Mouse (Mus musculus) kidney, embryonic 16.5 days (tissue): Measurements from ENCODE around the gene Sele. TPM values are rescaled to one million over a fixed set of nuclear protein-coding genes. Genes with fewer than 3 reads are reported as not detected.

Source experiments
- ATAC-seq: fragments of 200-750 bp; cut with Nextera tagmentation; 2 replicates; pipeline ENCODE4 v1.8.0; 2017; ENCODE audit warnings: moderate TSS enrichment; ENCODE audit not compliant: low FRiP score, low TSS enrichment
- H3K27ac ChIP-seq: fragments of 300-500 bp; sonication (generic); 2 replicates; pipeline ENCODE4 v1.5.1; 2014; ENCODE audit warnings: low read length
- H3K27me3 ChIP-seq: fragments of 300-500 bp; sonication (generic); 2 replicates; pipeline ENCODE4 v1.6.1; 2014; ENCODE audit warnings: low read length, control low read depth, mixed read lengths; ENCODE audit not compliant: insufficient read depth
- H3K36me3 ChIP-seq: fragments of 300-500 bp; sonication (generic); 2 replicates; pipeline ENCODE4 v1.6.1; 2014; ENCODE audit warnings: low read length, control low read depth, mixed read lengths; ENCODE audit not compliant: insufficient read depth
- H3K4me1 ChIP-seq: fragments of 300-500 bp; sonication (generic); 2 replicates; pipeline ENCODE4 v1.6.1; 2014; ENCODE audit warnings: low read length, control low read depth, mixed read lengths; ENCODE audit not compliant: insufficient read depth
- H3K4me2 ChIP-seq: fragments of 300-500 bp; sonication (generic); replicated peaks from 2 replicates; pipeline ENCODE4 v1.6.1; 2014; ENCODE audit warnings: low read depth, low read length
- H3K4me3 ChIP-seq: fragments of 300-500 bp; sonication (generic); 2 replicates; pipeline ENCODE4 v1.5.1; 2014; ENCODE audit warnings: mild to moderate bottlenecking, low read length
- H3K9ac ChIP-seq: fragments of 300-500 bp; sonication (generic); replicated peaks from 2 replicates; pipeline ENCODE4 v1.6.1; 2014; ENCODE audit warnings: low read length
- H3K9me3 ChIP-seq: fragments of 300-500 bp; sonication (generic); 2 replicates; pipeline ENCODE4 v1.6.1; 2016; ENCODE audit warnings: low read length, control low read depth
- WGBS: fragments of 180-500 bp; shearing (Covaris S2); extraction: QIAGEN DNeasy Blood & Tissue Kit; methylation state at CpG from one replicate; pipeline ENCODE4 v1.1.7; 2014; 5-methylcytosine and 5-hydroxymethylcytosine counted together
- polyA plus RNA-seq: library from polyadenylated mRNA; unstranded; fragments of >200 nt; fragmentation: Nextera tagmentation; extraction: Ambion mirVana; gene quantifications from 2 replicates; pipeline ENCODE4 v1.2.1, GENCODE M21; 2015

Sele gene
- polyA plus RNA-seq, 1 experiment from 2014 or later, result 0.10 TPM

DNA sequence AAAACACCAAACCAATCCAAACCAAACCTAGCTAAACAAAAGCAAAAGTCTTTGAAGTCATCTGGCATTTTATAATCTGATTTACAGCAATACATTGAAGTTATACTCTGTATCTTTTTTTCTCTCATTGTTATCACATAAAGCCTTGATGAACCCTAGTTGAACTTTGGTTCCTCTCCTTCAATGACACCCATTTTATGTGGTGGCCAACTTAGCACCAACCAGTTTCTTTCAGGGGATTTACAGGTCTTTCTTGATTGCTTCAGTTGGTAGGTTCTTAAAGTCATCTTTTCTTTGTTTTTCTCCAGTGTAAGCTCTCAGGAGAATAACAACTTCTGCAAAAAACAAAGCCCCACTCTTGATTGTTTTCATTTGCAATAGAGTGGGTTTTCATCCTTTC is 21.2 kb downstream of the Sele start:
- Histone ChIP-seq H3K9ac (no peak overlapping the region), H3K27ac (no peak overlapping the region), H3K36me3 (no peaks in the 10 kb centered on the region), H3K4me1 (no peaks in the 10 kb centered on the region), H3K9me3 (no peaks in the 10 kb centered on the region), H3K27me3 (no peaks in the 10 kb centered on the region), H3K4me2 (no peak overlapping the region), H3K4me3 (no peak overlapping the region)
- no peak for ATAC-seq

DNA sequence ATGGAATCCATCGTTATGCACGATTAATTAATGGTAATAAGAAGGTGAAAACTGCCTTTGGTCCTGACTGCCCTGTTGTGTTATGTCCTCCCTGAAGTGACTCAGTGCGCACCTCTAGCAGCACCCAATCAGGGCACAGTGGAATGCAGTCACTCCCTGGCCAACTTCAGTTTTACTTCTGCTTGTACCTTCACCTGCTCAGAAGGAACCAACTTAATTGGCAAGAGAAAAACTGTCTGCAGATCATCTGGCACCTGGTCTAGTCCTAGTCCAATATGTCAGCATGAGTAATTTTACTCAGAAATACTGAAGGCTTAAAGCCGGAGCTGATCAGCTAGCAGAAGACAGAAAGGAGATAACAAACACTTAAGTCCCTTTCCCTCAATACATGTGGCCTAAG is 22.4 kb downstream of the Sele start:
- ATAC-seq, result no peak
- 82% methylated on average over 4 of the region's 4 CpGs for WGBS

DNA sequence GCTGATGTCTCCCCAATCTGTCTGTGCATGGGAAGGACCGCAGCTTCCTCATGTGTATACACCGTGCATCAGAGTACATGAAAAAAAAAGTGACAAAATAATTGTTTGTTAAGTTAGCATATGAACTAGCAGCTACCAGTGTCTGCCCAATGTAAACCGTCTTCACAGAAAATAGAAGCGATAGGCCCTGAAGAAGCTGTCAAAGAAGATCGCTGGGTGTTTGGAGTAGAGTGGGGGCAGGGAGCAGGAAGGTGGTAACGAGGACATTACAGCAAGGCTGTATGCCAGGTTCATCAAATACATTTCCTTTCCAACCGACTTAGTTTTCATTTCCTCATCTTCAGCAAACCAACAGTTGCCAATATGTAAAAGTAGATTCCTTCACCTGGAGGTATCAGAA is 23.1 kb downstream of the Sele start:
- Histone ChIP-seq H3K36me3 (no peaks in the 10 kb centered on the region), H3K9ac (no peak overlapping the region), H3K27ac (no peak overlapping the region), H3K9me3 (no peaks in the 10 kb centered on the region), H3K4me1 (no peaks in the 10 kb centered on the region), H3K4me2 (no peak overlapping the region), H3K4me3 (no peak overlapping the region), H3K27me3 (no peaks in the 10 kb centered on the region)
- ATAC-seq, result no peak
- WGBS, result 74% methylated on average over 7 of the region's 7 CpGs

More for the DNA sequence above, 22.4 kb downstream of the Sele start:
- no peaks in the 10 kb centered on the region for H3K9me3 ChIP-seq
- H3K27me3 ChIP-seq, result no peaks in the 10 kb centered on the region
- no peaks in the 10 kb centered on the region for H3K36me3 ChIP-seq
- no peak overlapping the region for H3K4me3 ChIP-seq
- no peak overlapping the region for H3K9ac ChIP-seq
- H3K4me1 ChIP-seq, result no peaks in the 10 kb centered on the region
- H3K27ac ChIP-seq, result no peak overlapping the region
- H3K4me2 ChIP-seq, result no peak overlapping the region

DNA sequence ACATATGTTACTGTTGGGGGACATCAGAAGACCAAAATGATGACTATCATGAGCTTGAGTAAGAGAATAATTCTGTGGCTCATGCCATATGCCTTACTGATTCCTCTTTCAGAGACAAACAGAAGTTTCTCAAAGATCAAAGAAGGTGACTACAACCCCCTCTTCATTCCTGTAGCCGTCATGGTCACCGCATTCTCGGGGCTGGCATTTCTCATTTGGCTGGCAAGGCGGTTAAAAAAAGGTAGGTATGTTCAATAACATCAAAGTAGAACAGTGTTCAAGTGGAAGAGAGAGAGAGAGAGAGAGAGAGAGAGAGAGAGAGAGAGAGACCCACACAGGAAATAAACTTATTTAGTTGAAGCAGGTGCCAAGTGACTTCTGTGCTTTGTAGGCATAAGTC is 24.0 kb downstream of the Sele start:
- H3K9me3 ChIP-seq, result no peaks in the 10 kb centered on the region
- 88% methylated on average over 4 of the region's 4 CpGs for WGBS
- no peak overlapping the region for H3K27ac ChIP-seq

DNA sequence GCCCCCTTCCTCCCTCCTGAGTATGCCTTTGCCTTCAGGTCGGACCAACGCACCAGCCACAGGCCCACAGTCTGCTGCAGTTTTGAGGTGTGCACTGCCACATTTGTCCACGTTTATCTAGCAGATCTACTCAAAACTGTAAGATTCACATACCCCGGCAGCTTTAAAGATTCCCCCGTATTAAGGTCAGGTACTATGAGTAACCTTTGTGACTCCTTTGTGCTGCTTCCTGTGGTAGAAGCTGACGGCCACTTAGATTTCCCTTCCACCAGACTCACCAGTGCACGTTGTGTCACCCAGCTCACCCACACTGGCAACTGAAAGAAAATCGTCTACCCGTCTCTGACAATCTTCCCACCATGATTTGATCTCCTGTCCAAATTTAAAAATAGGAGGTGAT is 25.1 kb downstream of the Sele start:
- Histone ChIP-seq H3K9ac (no peak overlapping the region), H3K36me3 (no peaks in the 10 kb centered on the region), H3K9me3 (no peaks in the 10 kb centered on the region), H3K4me2 (no peak overlapping the region), H3K27me3 (no peaks in the 10 kb centered on the region), H3K27ac (no peak overlapping the region), H3K4me1 (no peaks in the 10 kb centered on the region), H3K4me3 (no peak overlapping the region)
- WGBS, result 87% methylated on average over 9 of the region's 9 CpGs
- ATAC-seq, result no peak

More for the DNA sequence above, 24.0 kb downstream of the Sele start:
- Histone ChIP-seq H3K4me3 (no peak overlapping the region), H3K4me2 (no peak overlapping the region), H3K4me1 (no peaks in the 10 kb centered on the region), H3K27me3 (no peaks in the 10 kb centered on the region), H3K9ac (no peak overlapping the region), H3K36me3 (no peaks in the 10 kb centered on the region)
- no peak for ATAC-seq

DNA sequence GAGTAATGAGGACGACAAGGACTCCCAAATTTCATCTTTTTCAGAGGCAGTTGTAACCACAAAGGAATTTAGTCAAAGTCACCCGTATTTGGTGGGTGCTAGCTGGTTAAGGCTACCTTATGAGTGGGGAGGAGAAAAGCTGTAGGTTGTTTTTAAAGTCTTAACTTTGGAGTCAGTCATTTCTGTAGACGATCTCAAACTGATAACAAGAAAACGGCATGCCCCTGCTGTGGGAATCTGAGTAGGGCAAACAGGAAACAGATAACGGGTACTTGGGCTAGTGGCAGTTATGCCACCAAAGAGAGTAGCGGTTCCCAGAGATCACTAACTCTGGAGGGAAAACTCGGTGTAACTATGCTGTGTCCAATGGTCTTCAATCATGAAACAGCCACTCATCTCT is 25.8 kb downstream of the Sele start:
- Histone ChIP-seq H3K9me3 (no peaks in the 10 kb centered on the region), H3K27me3 (no peaks in the 10 kb centered on the region), H3K4me3 (no peak overlapping the region), H3K36me3 (no peaks in the 10 kb centered on the region), H3K4me2 (no peak overlapping the region), H3K27ac (no peak overlapping the region), H3K9ac (no peak overlapping the region), H3K4me1 (no peaks in the 10 kb centered on the region)
- 81% methylated on average over 7 of the region's 7 CpGs for WGBS
- ATAC-seq, result no peak

DNA sequence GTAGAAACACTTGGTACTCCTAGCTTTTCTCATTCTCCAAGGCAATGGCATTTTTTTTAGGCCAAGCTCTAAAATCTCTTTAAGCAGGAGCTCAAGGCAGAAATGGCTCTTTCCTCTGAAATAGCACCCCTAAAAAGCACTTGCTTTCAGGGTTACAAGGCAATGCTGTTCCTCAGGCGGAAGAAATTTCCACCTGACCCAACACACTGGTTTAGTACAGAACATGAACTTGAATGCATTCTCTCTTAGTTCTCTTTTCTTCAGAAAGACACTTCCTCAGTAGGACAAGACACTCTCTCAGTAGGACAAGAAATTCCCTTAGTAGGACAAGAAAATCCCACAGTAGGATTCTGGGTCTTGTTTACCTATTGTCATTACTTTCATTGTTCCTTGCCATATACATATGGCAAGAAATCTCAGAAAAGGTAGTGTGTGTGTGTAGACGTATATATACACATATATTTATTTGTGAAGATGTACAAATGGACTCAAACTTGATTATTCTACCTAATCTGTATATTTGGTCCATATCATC is 26.6 kb downstream of the Sele start:
- no peak overlapping the region for H3K27ac ChIP-seq
- no peaks in the 10 kb centered on the region for H3K27me3 ChIP-seq
- H3K4me3 ChIP-seq, result no peak overlapping the region
- 92% methylated on average over 2 of the region's 2 CpGs for WGBS
- H3K36me3 ChIP-seq, result no peaks in the 10 kb centered on the region
- H3K4me1 ChIP-seq, result no peaks in the 10 kb centered on the region
- H3K9ac ChIP-seq, result no peak overlapping the region
- no peaks in the 10 kb centered on the region for H3K9me3 ChIP-seq
- no peak overlapping the region for H3K4me2 ChIP-seq
- ATAC-seq, result no peak

DNA sequence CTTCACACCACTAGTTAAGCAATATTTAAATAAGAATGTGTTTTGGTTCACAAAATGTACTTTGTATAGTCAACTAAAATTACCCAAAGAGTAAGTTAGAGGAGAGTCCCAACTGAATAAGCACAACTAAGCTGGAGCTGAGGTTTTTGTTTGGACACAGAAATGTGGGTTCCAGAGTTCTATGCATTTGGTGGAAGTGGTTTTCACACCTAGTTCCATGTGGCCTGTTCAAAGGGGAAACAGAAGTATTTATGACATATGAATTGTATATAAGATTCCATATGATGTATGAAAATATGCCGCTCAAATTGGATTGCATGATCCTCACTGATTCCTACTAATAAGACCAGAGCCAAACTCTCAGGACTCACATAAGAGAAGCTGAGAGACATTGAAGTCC is 27.4 kb downstream of the Sele start:
- H3K4me3 ChIP-seq, result no peak overlapping the region

DNA sequence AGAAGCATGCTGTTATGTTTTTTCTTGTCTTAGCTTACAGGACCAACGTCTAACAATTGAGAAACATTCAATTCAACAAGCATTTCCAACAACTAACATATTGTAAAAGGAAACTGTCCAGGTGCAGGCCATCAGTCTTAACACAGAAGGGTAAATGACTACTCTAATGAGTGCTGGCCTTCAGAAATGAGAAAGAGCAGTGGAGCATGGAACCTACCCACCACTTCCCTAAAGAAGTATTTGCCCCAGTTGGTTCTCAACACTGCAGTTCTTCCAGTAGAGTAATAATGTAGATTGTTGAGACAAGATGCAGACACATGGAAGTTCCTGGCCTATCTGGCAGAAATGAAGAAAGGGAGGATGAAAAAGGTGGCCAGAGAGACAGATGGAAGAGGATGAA is 28.4 kb downstream of the Sele start:
- no peak for ATAC-seq
- no peak overlapping the region for H3K27ac ChIP-seq
- H3K36me3 ChIP-seq, result no peaks in the 10 kb centered on the region
- H3K4me2 ChIP-seq, result no peak overlapping the region
- no peak overlapping the region for H3K4me3 ChIP-seq
- no peaks in the 10 kb centered on the region for H3K4me1 ChIP-seq
- WGBS, result 35% methylated on average over 1 of the region's 1 CpGs
- H3K9ac ChIP-seq, result no peak overlapping the region
- H3K9me3 ChIP-seq, result no peaks in the 10 kb centered on the region
- H3K27me3 ChIP-seq, result no peaks in the 10 kb centered on the region

More for the DNA sequence above, 27.4 kb downstream of the Sele start:
- Histone ChIP-seq H3K27me3 (no peaks in the 10 kb centered on the region), H3K27ac (no peak overlapping the region), H3K9ac (no peak overlapping the region), H3K9me3 (no peaks in the 10 kb centered on the region), H3K36me3 (no peaks in the 10 kb centered on the region), H3K4me1 (no peaks in the 10 kb centered on the region), H3K4me2 (no peak overlapping the region)
- ATAC-seq, result no peak
- 90% methylated on average over 1 of the region's 1 CpGs for WGBS

DNA sequence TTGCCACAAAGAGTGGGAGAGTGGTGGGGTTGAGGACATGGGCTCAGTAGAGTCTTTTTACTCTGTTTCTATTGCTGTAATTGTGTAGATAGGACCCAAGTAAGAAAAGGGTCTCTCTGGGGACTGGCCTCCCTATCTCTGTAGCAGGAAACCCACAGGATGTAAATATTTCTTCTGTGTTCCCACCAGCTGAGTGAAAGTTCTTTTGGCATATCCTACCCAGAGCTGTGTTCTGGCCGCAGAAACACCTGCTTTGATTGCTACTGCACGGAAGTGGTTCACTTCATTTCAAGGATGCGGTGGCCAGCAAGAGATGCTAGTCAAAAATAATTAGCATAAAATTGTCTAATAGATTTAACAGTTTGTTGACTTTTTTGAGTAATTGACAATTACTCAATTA is 29.0 kb downstream of the Sele start:
- Histone ChIP-seq H3K27ac (no peak overlapping the region), H3K4me1 (no peaks in the 10 kb centered on the region), H3K36me3 (no peaks in the 10 kb centered on the region), H3K4me2 (no peak overlapping the region), H3K4me3 (no peak overlapping the region), H3K27me3 (no peaks in the 10 kb centered on the region), H3K9me3 (no peaks in the 10 kb centered on the region), H3K9ac (no peak overlapping the region)
- ATAC-seq, result no peak
- WGBS, result 89% methylated on average over 3 of the region's 3 CpGs
